Mouse (Mus musculus): ENCODE measurements at regions not wholly inside any gene's neighbourhood (a gene's known extent, or its start where the extent isn't known, plus 50 kb on each side); places are given as distances from the start of the nearest gene placed in this dataset.

- no peak for TF ChIP-seq CTCF (IDR thresholded peaks at IDR 0.05; ENCODE audit: low read depth, low read length)
- no peak for TF ChIP-seq POLR2A (IDR thresholded peaks at IDR 0.05; ENCODE audit: extremely low read depth, insufficient read depth, low read length)
Observed at GRCm38 (mm10) chr15:63689788-63690575, 155.0 kb downstream of the Gsdmc2 start.
